ENCODE assay signal across 15 mouse cellular contexts in genomic region chr17:47889267-47889666, GRCm38 (mm10). TPM values are rescaled to one million over a fixed set of nuclear protein-coding genes. Genes with fewer than 3 reads are reported as not detected.
DNase-seq lines count a peak whose midpoint lies in the region; ATAC-seq and TF ChIP-seq lines count a peak whose summit lies in the region.
"Had no signal": no experiment of that assay in that cellular context is flagged by ENCODE, and none has a peak within 500 bp of the region (broad histone marks: within the 10 kb centered on the region; RNA-seq: fewer than 3 reads in every experiment).

No protein-coding gene starts in this region.

- peaks cover 64% of the 10 kb centered on the region for H3K4me1 ChIP-seq in hindbrain, embryonic 10.5 days (replicated peaks)
- H3K4me1 ChIP-seq in hindbrain, embryonic 13.5 days (replicated peaks): peaks cover 30% of the 10 kb centered on the region
- H3K4me1 ChIP-seq in neural tube, embryonic 11.5 days (ENCODE audit: control insufficient read depth, insufficient read depth, low read length): peaks cover 30% of the 10 kb centered on the region
- H3K4me1 ChIP-seq in limb, embryonic 15.5 days: peaks cover 43% of the 10 kb centered on the region
- peaks cover 10% of the 10 kb centered on the region; the same call in 1 of the 2 replicates for H3K4me1 ChIP-seq in stomach, postnatal 0 days (replicated peaks; ENCODE audit: control insufficient read depth, insufficient read depth)
- no peaks in the 10 kb centered on the region for H3K4me1 ChIP-seq in cerebellum, adult 2 months (ENCODE audit: control insufficient read depth, insufficient read depth, low read length)

- DNase-seq in hindbrain, embryonic 10.5 days (ENCODE audit: low spot score): no peak
- DNase-seq in neural tube, embryonic 11.5 days (ENCODE audit: low spot score): no peak
- DNase-seq in neural tube, embryonic 10.5 days (ENCODE audit: extremely low spot score, low spot score): no peak
- DNase-seq in stomach, postnatal 0 days (ENCODE audit: low spot score): no peak
- DNase-seq in cerebellum, adult 2 months: no peak
- DNase-seq in testis, postnatal 14 days (ENCODE audit: low spot score): no peak
- DNase-seq: cerebellum, adult 11-12 months; embryo, embryonic 11 days; heart, postnatal 14 days; kidney, adult 8-10 months; right cerebral cortex, postnatal 25 days; thymus, postnatal 4 days had no signal

- TF ChIP-seq CTCF in stomach, postnatal 0 days (IDR thresholded peaks at IDR 0.05; ENCODE audit: low read depth): no peak
- no peak for TF ChIP-seq CTCF in cerebellum, adult 2 months (IDR thresholded peaks at IDR 0.05; ENCODE audit: borderline replicate concordance, insufficient read depth, low read depth, low read length)

- no peak overlapping the region for H3K9ac ChIP-seq in hindbrain, embryonic 13.5 days
- no peak overlapping the region for H3K9ac ChIP-seq in neural tube, embryonic 11.5 days (ENCODE audit: low read length)
- H3K9ac ChIP-seq in limb, embryonic 15.5 days: no peak overlapping the region
- H3K9ac ChIP-seq in stomach, postnatal 0 days (ENCODE audit: low read length): no peak overlapping the region

- no peaks in the 10 kb centered on the region; the same call in 1 of the 2 replicates for H3K9me3 ChIP-seq in hindbrain, embryonic 10.5 days
- H3K9me3 ChIP-seq in hindbrain, embryonic 13.5 days: no peaks in the 10 kb centered on the region
- no peaks in the 10 kb centered on the region for H3K9me3 ChIP-seq in neural tube, embryonic 11.5 days (ENCODE audit: control insufficient read depth, low read length)
- no peaks in the 10 kb centered on the region for H3K9me3 ChIP-seq in limb, embryonic 15.5 days
- no peaks in the 10 kb centered on the region for H3K9me3 ChIP-seq in stomach, postnatal 0 days (ENCODE audit: control insufficient read depth, low read length)

- ATAC-seq in hindbrain, embryonic 13.5 days (ENCODE audit: low FRiP score): no peak
- ATAC-seq in neural tube, embryonic 11.5 days (ENCODE audit: insufficient read depth, low FRiP score, low TSS enrichment): no peak
- no peak for ATAC-seq in limb, embryonic 15.5 days (ENCODE audit: insufficient number of reproducible peaks, low FRiP score, low TSS enrichment, low read depth)
- no peak for ATAC-seq in stomach, postnatal 0 days (ENCODE audit: low FRiP score, low TSS enrichment)
- ATAC-seq: activated CD4-positive, CD25-positive, alpha-beta regulatory T cell, adult 4 months had no signal

- TF ChIP-seq EP300 in stomach, postnatal 0 days (optimal IDR thresholded peaks at IDR 0.05): no peak

- no peak overlapping the region for H3K4me2 ChIP-seq in hindbrain, embryonic 13.5 days
- no peak overlapping the region for H3K4me2 ChIP-seq in neural tube, embryonic 11.5 days (ENCODE audit: low read depth)
- no peak overlapping the region for H3K4me2 ChIP-seq in limb, embryonic 15.5 days
- H3K4me2 ChIP-seq in stomach, postnatal 0 days (replicated peaks; ENCODE audit: low read depth): no peak overlapping the region

- 59% methylated on average over 19 of the region's 19 CpGs for WGBS in hindbrain, embryonic 10.5 days
- 48% methylated on average over 19 of the region's 19 CpGs for WGBS in hindbrain, embryonic 13.5 days
- 66% methylated on average over 19 of the region's 19 CpGs for WGBS in neural tube, embryonic 11.5 days
- 59% methylated on average over 19 of the region's 19 CpGs for WGBS in limb, embryonic 15.5 days
- 50% methylated on average over 19 of the region's 19 CpGs for WGBS in stomach, postnatal 0 days
- WGBS in cerebellum, adult 2 months: 54% methylated on average over 19 of the region's 19 CpGs

- H3K27me3 ChIP-seq in hindbrain, embryonic 10.5 days (ENCODE audit: insufficient read depth, poor library complexity, severe bottlenecking): no peaks in the 10 kb centered on the region
- H3K27me3 ChIP-seq in hindbrain, embryonic 13.5 days: peaks cover 23% of the 10 kb centered on the region
- H3K27me3 ChIP-seq in neural tube, embryonic 11.5 days (ENCODE audit: control insufficient read depth, insufficient read depth, low read length): no peaks in the 10 kb centered on the region
- no peaks in the 10 kb centered on the region for H3K27me3 ChIP-seq in limb, embryonic 15.5 days
- no peaks in the 10 kb centered on the region for H3K27me3 ChIP-seq in stomach, postnatal 0 days (ENCODE audit: control insufficient read depth, insufficient read depth, low read length)
- H3K27me3 ChIP-seq in cerebellum, adult 2 months (ENCODE audit: control insufficient read depth, insufficient read depth, low read length): no peaks in the 10 kb centered on the region

- H3K4me3 ChIP-seq in hindbrain, embryonic 10.5 days: no peak overlapping the region
- no peak overlapping the region for H3K4me3 ChIP-seq in hindbrain, embryonic 13.5 days
- H3K4me3 ChIP-seq in neural tube, embryonic 11.5 days (ENCODE audit: low read depth, low read length): no peak overlapping the region
- H3K4me3 ChIP-seq in limb, embryonic 15.5 days: no peak overlapping the region
- H3K4me3 ChIP-seq in stomach, postnatal 0 days (ENCODE audit: low read depth, low read length): no peak overlapping the region
- no peak overlapping the region for H3K4me3 ChIP-seq in cerebellum, adult 2 months (replicated peaks; ENCODE audit: insufficient read depth, low read depth, low read length)

- H3K27ac ChIP-seq in hindbrain, embryonic 10.5 days: peak overlapping the region; percentile 88
- H3K27ac ChIP-seq in hindbrain, embryonic 13.5 days: no peak overlapping the region
- H3K27ac ChIP-seq in neural tube, embryonic 11.5 days (ENCODE audit: low read depth, low read length): 0 out of 2 replicates have a peak overlapping the region, but pooled peaks have one; percentile 49
- 0 out of 2 replicates have a peak overlapping the region, but pooled peaks have one; percentile 11 for H3K27ac ChIP-seq in limb, embryonic 15.5 days
- peak overlapping the region; percentile 89 for H3K27ac ChIP-seq in stomach, postnatal 0 days (replicated peaks)
- no peak overlapping the region for H3K27ac ChIP-seq in cerebellum, adult 2 months (ENCODE audit: insufficient read depth, low read length)

- H3K36me3 ChIP-seq in hindbrain, embryonic 10.5 days: peaks cover 80% of the 10 kb centered on the region
- peaks cover 3% of the 10 kb centered on the region; the same call in 1 of the 2 replicates for H3K36me3 ChIP-seq in hindbrain, embryonic 13.5 days
- peaks cover 5% of the 10 kb centered on the region for H3K36me3 ChIP-seq in neural tube, embryonic 11.5 days (ENCODE audit: control insufficient read depth, insufficient read depth, low read length)
- peaks cover 29% of the 10 kb centered on the region for H3K36me3 ChIP-seq in limb, embryonic 15.5 days
- peaks cover 6% of the 10 kb centered on the region; the same call in 1 of the 2 replicates for H3K36me3 ChIP-seq in stomach, postnatal 0 days (ENCODE audit: control insufficient read depth, insufficient read depth, low read length)

- TF ChIP-seq POLR2A in cerebellum, adult 2 months (IDR thresholded peaks at IDR 0.05; ENCODE audit: borderline replicate concordance, insufficient read depth, low read length): no peak

RNA-seq across cellular contexts. Expression of gene Foxp4, which starts 35.2 kb away (rescaled TPM):
- 25.1 and 29.4 TPM in 2 replicates for polyA plus RNA-seq in hindbrain, embryonic 10.5 days (2016; fragmentation: Nextera tagmentation; extraction: Ambion mirVana)
- polyA plus RNA-seq in hindbrain, embryonic 13.5 days (2015; fragmentation: Nextera tagmentation; extraction: Ambion mirVana): 19.6 and 19.9 TPM in 2 replicates
- polyA plus RNA-seq in neural tube, embryonic 11.5 days (2014; fragmentation: Nextera tagmentation; extraction: Ambion mirVana): 34.5 and 35.8 TPM in 2 replicates
- 18.2 and 22.4 TPM in 2 replicates for polyA plus RNA-seq in limb, embryonic 15.5 days (2015; fragmentation: Nextera tagmentation; extraction: Ambion mirVana)
- polyA plus RNA-seq in stomach, postnatal 0 days (2015; fragmentation: Nextera tagmentation; extraction: Ambion mirVana): 14.6 and 17.9 TPM in 2 replicates
- 52.4 and 55.4 TPM in 2 replicates for polyA plus RNA-seq in cerebellum, adult 2 months (2012; rRNA removed)

RNA-seq across cellular contexts. Expression of gene Mdfi, which starts 54.8 kb away (rescaled TPM):
- polyA plus RNA-seq in hindbrain, embryonic 10.5 days (2016; fragmentation: Nextera tagmentation; extraction: Ambion mirVana): 19.9 and 30.6 TPM in 2 replicates
- 2.9 and 3.7 TPM in 2 replicates for polyA plus RNA-seq in hindbrain, embryonic 13.5 days (2015; fragmentation: Nextera tagmentation; extraction: Ambion mirVana)
- 43.4 and 50.3 TPM in 2 replicates for polyA plus RNA-seq in neural tube, embryonic 11.5 days (2014; fragmentation: Nextera tagmentation; extraction: Ambion mirVana)
- 17.5 and 18.2 TPM in 2 replicates for polyA plus RNA-seq in limb, embryonic 15.5 days (2015; fragmentation: Nextera tagmentation; extraction: Ambion mirVana)
- polyA plus RNA-seq in stomach, postnatal 0 days (2015; fragmentation: Nextera tagmentation; extraction: Ambion mirVana): 6.2 and 6.3 TPM in 2 replicates
- 24.1 and 32.5 TPM in 2 replicates for polyA plus RNA-seq in cerebellum, adult 2 months (2012; rRNA removed)
- polyA plus RNA-seq: activated CD4-positive, CD25-positive, alpha-beta regulatory T cell, adult 4 months had no signal

Comparison
In these comparisons a context has a peak if more than half of its experiments do, and no peak if none do; other contexts are left out.
1. H3K27ac ChIP-seq: peak in hindbrain, embryonic 10.5 days (single experiment), neural tube, embryonic 11.5 days (single experiment), limb, embryonic 15.5 days (single experiment) and stomach, postnatal 0 days (single experiment); none in hindbrain, embryonic 13.5 days (single experiment) and cerebellum, adult 2 months (single experiment).